Mouse (Mus musculus) E14TG2a.4 (cell line): ENCODE results near the gene Adcy5.

Experiments used
- H3K27me3 ChIP-seq: 2 replicates; pipeline ENCODE4 v1.6.1; 2014; ENCODE audit warnings: low read length, control low read depth; ENCODE audit not compliant: insufficient read depth
- H3K36me3 ChIP-seq: 2 replicates; pipeline ENCODE4 v1.6.1; 2014; ENCODE audit warnings: low read length, control low read depth; ENCODE audit not compliant: insufficient read depth
- H3K4me1 ChIP-seq: replicated peaks from 2 replicates; pipeline ENCODE4 v1.6.1; 2014; ENCODE audit warnings: low read depth, low read length, control low read depth
- H3K4me3 ChIP-seq: replicated peaks from 2 replicates; pipeline ENCODE4 v1.5.1; 2014; ENCODE audit warnings: mild to moderate bottlenecking, low read length
- H3K9me3 ChIP-seq: 2 replicates; pipeline ENCODE4 v1.6.1; 2014; ENCODE audit warnings: low read length, control low read depth
- CTCF ChIP-seq: conservative IDR thresholded peaks from 2 replicates; pipeline ENCODE4 v1.5.1; 2014; ENCODE audit warnings: low read length
- NANOG ChIP-seq: IDR thresholded peaks from 2 replicates; pipeline ENCODE4 v1.6.1; 2014; ENCODE audit warnings: borderline replicate concordance, low read length, mixed read lengths
- POU5F1 ChIP-seq: IDR thresholded peaks from 2 replicates; pipeline ENCODE4 v1.6.1; 2014; ENCODE audit warnings: low read length, borderline replicate concordance

Adcy5 gene

DNA sequence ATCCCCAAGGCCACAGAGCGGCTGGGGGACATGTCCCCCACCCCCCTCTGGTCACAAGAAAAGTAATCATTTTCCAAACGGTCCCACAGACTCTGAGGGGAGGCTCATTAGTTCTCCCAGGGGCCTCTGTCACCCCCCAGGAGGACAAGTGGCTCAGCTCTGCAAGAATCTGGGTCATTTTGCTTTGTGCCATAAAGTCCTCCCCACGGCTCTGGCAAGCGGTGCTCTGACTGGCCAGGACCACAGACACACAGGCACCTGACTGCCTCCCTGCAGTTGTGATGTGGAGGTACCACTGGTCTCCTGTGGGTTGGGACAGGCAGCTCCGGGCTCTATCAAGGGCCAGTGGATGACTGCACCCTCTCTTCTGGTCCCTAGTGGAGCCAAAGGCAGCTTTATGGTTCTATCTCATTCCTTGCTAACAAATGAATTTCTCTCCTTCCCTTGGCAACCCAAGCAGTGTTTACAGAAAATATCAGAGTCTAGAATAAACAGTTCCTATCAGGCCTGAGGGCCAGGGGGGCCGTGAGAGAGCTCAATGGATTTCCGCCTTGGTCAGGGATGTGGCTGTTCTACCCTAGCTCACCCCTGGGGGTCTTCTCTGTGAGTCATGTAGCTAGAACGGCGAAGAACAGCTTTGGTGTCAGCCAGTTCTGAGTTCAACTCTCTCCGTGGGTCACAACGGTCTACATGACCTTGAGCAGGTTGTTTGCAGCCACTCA lies 34.9 kb downstream of the Adcy5 start:
- no peak overlapping the region for H3K4me3 ChIP-seq

DNA sequence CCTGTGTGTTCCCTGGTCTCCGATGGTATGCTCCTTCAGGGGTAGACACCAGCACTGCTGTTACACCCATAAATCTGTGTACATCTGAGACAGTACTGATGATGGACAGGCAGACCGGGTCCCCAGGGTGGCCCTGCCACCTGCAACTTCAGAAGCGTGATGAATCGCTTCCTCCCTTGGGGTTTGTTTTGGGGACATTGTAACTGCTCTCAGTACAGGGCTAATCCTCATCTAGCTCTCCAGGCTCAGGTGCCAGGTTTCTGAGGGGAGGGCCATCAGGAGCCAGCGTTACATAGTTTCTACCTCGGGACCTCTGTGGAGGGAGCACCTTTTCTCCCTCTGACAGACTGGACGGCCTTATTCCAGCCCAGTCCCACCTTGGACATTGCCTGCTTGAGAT lies 36.1 kb downstream of the Adcy5 start:
- Histone ChIP-seq H3K36me3 (no peaks in the 10 kb centered on the region), H3K27me3 (peaks cover 26% of the 10 kb centered on the region), H3K4me3 (no peak overlapping the region), H3K9me3 (no peaks in the 10 kb centered on the region), H3K4me1 (peaks cover 21% of the 10 kb centered on the region)
- no peak for TF ChIP-seq CTCF
- TF ChIP-seq POU5F1, result no peak
- no peak for TF ChIP-seq NANOG

More for the DNA sequence above, 34.9 kb downstream of the Adcy5 start:
- Histone ChIP-seq H3K36me3 (no peaks in the 10 kb centered on the region), H3K9me3 (no peaks in the 10 kb centered on the region), H3K4me1 (peaks cover 21% of the 10 kb centered on the region), H3K27me3 (peaks cover 32% of the 10 kb centered on the region)
- TF ChIP-seq POU5F1 (no peak), NANOG (no peak), CTCF (no peak)

DNA sequence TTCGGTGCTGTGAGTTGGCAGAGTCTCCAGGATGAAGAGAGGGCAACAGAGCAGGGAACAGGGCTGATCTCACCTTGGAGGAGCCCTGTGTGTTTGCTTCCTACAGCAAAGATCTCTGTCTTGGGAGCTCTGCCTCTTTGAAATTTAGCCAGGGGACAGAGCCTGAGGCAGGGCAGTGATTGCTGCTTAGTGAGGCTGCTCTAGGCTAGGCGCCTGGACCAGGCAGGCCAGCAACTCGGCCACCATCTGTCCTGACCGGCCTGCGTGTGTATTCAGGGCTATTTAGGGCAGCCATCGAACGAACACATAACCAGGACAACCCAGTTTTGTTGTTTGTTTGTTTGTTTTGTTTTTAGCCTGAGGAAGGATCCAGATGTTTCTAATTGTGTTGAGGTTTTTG lies 36.6 kb downstream of the Adcy5 start:
- Histone ChIP-seq H3K27me3 (peaks cover 27% of the 10 kb centered on the region), H3K36me3 (no peaks in the 10 kb centered on the region), H3K4me3 (no peak overlapping the region), H3K4me1 (peaks cover 21% of the 10 kb centered on the region), H3K9me3 (no peaks in the 10 kb centered on the region)
- no peak for TF ChIP-seq NANOG

DNA sequence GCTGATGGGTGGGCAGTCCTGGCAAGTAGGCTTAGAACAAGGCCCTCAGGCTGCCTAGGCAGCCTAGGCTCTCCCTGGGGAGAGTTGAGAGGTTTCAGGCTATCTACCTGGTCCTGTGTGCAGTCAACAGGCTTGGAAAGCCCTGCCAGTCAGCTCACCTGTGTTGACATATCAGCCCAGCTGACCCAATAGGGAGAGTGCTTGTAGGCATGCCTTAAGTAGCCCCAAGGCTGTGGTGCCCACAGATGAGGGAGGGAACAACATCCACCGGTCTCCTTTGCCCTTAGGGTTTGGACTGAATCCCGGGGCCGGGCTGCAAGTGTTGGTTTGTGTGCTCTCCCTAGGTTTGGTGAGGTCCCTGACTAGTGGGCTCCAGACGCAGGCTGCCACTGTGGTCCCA lies 37.8 kb downstream of the Adcy5 start:
- TF ChIP-seq CTCF (no peak), NANOG (no peak), POU5F1 (no peak)
- Histone ChIP-seq H3K4me3 (no peak overlapping the region), H3K4me1 (peaks cover 21% of the 10 kb centered on the region), H3K27me3 (peaks cover 35% of the 10 kb centered on the region), H3K36me3 (no peaks in the 10 kb centered on the region), H3K9me3 (no peaks in the 10 kb centered on the region)

DNA sequence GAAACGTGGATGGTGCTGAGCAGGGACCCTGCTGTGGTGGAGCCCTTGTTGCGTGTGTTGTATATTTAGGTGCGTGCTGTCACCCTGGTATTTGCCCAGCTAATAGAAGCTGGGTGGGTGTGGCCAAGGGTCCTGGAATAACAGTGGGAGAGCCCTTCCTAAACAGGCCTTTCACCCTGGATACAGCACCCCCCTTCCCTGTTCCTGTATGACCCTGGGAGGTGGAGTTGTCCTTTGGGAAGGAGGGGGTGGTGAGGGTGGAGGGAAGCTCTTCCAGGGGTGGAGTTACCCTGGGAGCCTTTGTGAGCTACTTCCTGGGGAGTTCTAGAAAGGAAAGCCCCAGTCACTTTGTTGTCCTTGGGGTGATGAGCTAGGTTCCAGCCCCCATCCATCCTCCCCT lies 38.7 kb downstream of the Adcy5 start:
- no peaks in the 10 kb centered on the region for H3K36me3 ChIP-seq
- H3K9me3 ChIP-seq, result no peaks in the 10 kb centered on the region
- no peak for TF ChIP-seq CTCF
- TF ChIP-seq POU5F1, result no peak
- no peak for TF ChIP-seq NANOG
- H3K4me1 ChIP-seq, result peaks cover 21% of the 10 kb centered on the region
- H3K27me3 ChIP-seq, result peaks cover 31% of the 10 kb centered on the region
- no peak overlapping the region for H3K4me3 ChIP-seq

DNA sequence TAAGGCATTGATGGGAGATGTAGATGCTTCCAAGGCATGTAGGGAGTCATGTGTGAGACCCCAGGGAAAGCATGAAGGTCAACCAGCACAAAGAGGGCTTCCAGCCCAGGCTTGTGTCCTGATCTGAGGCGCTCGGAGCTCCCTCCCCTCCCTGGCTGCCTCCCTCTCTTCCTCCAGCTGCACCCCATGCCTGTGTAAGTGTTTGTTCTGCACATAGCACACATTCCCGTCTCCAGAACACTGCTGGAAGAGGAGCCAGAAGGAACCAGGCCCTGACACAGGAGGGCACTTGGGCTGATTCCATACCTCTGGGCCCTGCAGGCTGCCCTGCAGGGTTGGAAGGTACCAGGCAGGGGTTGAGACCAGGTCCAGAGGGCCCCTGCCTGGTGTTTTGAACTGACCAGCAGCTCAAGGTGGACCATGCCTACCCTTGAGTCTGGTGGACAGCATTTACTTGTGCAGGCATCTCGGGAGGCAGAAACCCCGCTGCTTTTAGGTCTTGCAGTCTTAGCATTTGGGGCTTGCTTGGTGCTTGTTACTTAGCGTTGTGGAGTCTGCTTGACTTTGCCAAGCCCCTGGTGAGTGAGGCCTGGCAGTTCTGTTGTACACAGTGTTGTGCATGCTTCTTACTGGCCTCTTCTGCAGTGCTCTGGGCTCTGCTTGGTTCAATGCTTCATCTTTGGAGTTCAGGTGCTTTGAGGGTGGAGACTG lies 45.2 kb downstream of the Adcy5 start:
- Histone ChIP-seq H3K36me3 (no peaks in the 10 kb centered on the region), H3K9me3 (no peaks in the 10 kb centered on the region), H3K4me1 (no peaks in the 10 kb centered on the region), H3K4me3 (no peak overlapping the region), H3K27me3 (peaks cover 26% of the 10 kb centered on the region)
- no peak for TF ChIP-seq POU5F1
- TF ChIP-seq CTCF, result no peak
- no peak for TF ChIP-seq NANOG

DNA sequence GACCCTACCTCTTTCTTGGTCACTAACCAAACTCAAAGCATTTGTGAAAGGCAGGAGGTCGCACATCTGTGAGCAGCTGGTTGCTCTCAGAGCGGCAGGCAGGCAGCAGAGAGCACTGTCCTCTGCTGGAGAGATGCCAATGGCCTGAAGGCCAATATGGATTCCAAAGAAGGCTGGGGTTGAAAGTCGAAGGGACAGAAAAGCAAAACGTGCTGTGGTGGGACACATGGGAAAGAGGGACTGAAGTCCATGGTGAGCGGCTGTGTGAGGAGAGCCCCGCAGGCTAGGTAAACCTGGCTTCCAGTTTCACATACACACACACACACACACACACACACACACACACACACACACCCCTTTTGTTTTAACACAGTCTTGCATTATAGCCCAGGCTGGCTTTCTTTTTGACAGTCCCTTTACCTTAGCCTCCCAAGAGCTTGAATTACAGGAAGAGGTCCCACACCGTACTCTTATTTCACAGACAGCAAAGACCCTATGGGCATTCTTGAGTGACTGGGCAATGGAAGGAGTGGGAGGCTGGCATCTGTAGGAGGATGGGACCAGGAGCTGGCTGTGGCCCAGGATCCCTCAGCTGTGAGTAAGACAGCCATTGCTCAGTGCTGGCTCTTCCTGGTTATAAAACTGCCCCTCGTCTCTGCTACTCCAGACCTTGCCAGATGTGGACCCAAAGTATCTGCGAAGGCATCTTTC lies 45.9 kb downstream of the Adcy5 start:
- no peaks in the 10 kb centered on the region for H3K9me3 ChIP-seq
- H3K4me3 ChIP-seq, result no peak overlapping the region
- H3K4me1 ChIP-seq, result no peaks in the 10 kb centered on the region
- peaks cover 26% of the 10 kb centered on the region for H3K27me3 ChIP-seq
- no peak for TF ChIP-seq CTCF
- TF ChIP-seq NANOG, result no peak
- no peak for TF ChIP-seq POU5F1
- no peaks in the 10 kb centered on the region for H3K36me3 ChIP-seq

DNA sequence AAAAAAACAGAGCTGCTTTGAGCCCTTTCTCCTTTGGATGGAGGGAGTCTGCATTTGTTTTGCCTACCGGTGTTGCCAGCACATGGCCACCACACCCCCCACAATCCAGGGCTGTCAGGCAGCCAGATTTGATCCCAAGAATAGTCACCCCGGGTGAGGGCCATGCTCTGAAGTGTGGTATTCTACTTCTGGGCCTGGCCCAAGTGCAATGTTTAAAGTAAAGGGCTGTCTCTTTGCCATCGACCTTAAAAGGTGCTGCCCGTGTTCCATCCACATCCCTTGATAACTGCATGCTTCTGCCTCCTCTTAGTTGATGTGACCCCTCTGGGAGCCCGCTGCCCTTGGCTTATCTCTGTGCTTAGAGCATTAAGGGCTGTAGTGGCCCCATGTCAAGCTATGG lies 46.6 kb downstream of the Adcy5 start:
- Histone ChIP-seq H3K27me3 (peaks cover 25% of the 10 kb centered on the region), H3K36me3 (no peaks in the 10 kb centered on the region), H3K4me1 (no peaks in the 10 kb centered on the region), H3K4me3 (no peak overlapping the region), H3K9me3 (no peaks in the 10 kb centered on the region)
- no peak for TF ChIP-seq POU5F1
- TF ChIP-seq CTCF, result no peak
- no peak for TF ChIP-seq NANOG

DNA sequence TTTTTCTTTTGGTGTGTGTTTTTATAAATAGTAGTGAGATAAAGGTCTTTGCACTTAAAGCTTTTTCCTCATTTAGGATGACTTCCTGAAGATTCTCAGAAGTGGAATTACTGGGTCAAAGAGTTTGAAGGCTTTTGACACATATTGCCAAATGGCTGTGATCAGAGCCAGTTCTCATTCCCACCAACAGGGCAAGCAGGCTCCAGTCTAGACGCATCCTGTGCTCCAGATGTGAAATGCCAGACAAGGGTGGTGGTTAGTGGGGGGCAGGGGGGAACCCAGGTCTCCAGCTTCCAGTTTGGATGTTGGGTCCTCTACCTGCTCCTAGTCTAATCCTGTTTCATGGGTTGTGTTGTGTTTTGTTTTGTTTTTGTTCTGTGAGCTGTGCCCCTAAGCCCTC lies 48.8 kb downstream of the Adcy5 start:
- TF ChIP-seq NANOG (no peak), POU5F1 (no peak), CTCF (no peak)
- H3K36me3 ChIP-seq, result no peaks in the 10 kb centered on the region
- peaks cover 21% of the 10 kb centered on the region for H3K27me3 ChIP-seq
- no peak overlapping the region for H3K4me3 ChIP-seq
- peaks cover 5% of the 10 kb centered on the region; the same call in 1 of the 2 replicates for H3K4me1 ChIP-seq
- no peaks in the 10 kb centered on the region for H3K9me3 ChIP-seq
